Mouse (Mus musculus): ENCODE measurements around the gene Tenm4. TPM values are rescaled to one million over a fixed set of nuclear protein-coding genes. Genes with fewer than 3 reads are reported as not detected.

Tenm4 gene
- total and polyA plus RNA-seq, 2 experiments from 2014 or later = 1.4 to 5.9 TPM

DNA sequence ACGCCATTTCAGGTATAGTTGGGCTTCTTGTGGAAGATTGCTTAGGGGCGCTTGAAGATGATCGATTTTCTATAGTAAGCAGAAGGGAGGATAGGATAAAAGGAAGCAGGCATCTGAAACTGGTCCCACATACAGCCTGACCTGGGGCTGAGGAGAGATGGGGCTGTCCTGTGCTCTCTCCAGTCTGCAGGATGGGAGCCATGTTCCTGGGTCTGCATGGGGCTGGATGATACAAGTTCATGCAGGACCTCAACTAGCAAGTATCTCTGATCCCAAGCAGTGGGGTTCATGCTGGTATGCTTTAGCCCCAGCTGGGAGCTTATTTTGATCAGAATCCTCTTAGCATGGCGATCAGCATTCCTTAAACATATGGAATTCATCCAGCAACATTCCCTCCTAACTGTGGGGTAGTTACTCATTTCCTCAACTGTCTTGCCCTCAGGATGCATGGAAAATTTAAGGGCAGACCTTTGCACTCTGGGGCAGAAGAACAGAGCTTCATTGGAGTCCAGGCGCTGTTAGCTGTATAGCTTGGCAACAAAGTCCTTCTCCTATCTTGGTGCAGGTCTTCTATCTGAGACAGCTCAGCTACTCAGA, 361.9 kb downstream of the Tenm4 start:
- no peak for TF ChIP-seq EP300 (IDR thresholded peaks at IDR 0.05; ENCODE audit: low read depth)
- no peak for TF ChIP-seq CTCF (IDR thresholded peaks at IDR 0.05; ENCODE audit: low read depth)
- Histone ChIP-seq H3K27me3 (ENCODE audit: control insufficient read depth, insufficient read depth, low read length) (peaks cover 9% of the 10 kb centered on the region; the same call in 1 of the 2 replicates), H3K4me2 (ENCODE audit: low read depth, low read length) (no peak overlapping the region), H3K9ac (replicated peaks; ENCODE audit: low read depth, low read length) (no peak overlapping the region), H3K4me1 (ENCODE audit: control insufficient read depth, insufficient read depth) (no peaks in the 10 kb centered on the region), H3K36me3 (replicated peaks; ENCODE audit: control insufficient read depth, insufficient read depth, low read length) (no peaks in the 10 kb centered on the region), H3K27ac (ENCODE audit: low read depth) (no peak overlapping the region), H3K9me3 (replicated peaks; ENCODE audit: control insufficient read depth, low read length) (no peaks in the 10 kb centered on the region), H3K4me3 (ENCODE audit: low read depth, low read length) (no peak overlapping the region)
- 83% methylated on average over 5 of the region's 5 CpGs for WGBS
- ATAC-seq (ENCODE audit: insufficient read depth, low read depth) (no peak; the same call in 1 of the 2 replicates), DNase-seq (ENCODE audit: low spot score) (no peak)

DNA sequence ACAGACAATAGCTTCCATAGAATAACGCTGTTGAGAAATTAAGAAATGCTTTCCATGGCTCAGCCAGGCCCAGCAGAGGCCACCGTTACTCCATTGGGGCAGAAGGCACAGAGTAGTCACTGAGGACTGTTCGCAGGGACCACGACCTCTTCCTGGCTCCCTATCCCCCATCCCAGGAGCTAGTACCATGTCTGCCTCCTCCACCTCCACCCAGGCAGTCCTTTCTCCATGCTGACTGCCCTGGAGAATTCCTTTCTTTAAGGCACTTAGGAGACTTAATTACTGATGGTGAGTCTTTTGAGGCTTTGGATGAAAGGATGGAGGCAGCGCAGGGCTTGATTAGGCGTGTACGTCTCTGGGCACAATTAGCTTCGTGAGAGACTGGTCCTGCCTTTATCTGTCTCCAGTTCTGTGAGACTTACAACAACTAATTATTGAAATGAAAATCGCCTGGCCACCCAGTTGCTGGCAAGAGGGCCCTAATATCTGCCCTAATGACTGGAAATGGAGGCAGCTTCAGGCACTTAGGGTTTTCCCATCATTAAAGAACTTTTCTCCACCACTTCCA, 365.4 kb downstream of the Tenm4 start:
- Histone ChIP-seq H3K36me3 (replicated peaks; ENCODE audit: control insufficient read depth, insufficient read depth, low read length) (no peaks in the 10 kb centered on the region), H3K27ac (ENCODE audit: low read depth) (no peak overlapping the region), H3K27me3 (ENCODE audit: control insufficient read depth, insufficient read depth, low read length) (peaks cover 9% of the 10 kb centered on the region; the same call in 1 of the 2 replicates), H3K9me3 (replicated peaks; ENCODE audit: control insufficient read depth, low read length) (no peaks in the 10 kb centered on the region), H3K9ac (replicated peaks; ENCODE audit: low read depth, low read length) (no peak overlapping the region), H3K4me2 (ENCODE audit: low read depth, low read length) (no peak overlapping the region), H3K4me3 (ENCODE audit: low read depth, low read length) (no peak overlapping the region), H3K4me1 (ENCODE audit: control insufficient read depth, insufficient read depth) (peaks cover 12% of the 10 kb centered on the region; the same call in 1 of the 2 replicates)
- no peak for TF ChIP-seq CTCF (IDR thresholded peaks at IDR 0.05; ENCODE audit: low read depth)
- TF ChIP-seq EP300 (IDR thresholded peaks at IDR 0.05; ENCODE audit: low read depth) = no peak
- ATAC-seq (ENCODE audit: insufficient read depth, low read depth) = no peak
- DNase-seq (ENCODE audit: low spot score) = no peak
- 77% methylated on average over 9 of the region's 9 CpGs for WGBS

DNA sequence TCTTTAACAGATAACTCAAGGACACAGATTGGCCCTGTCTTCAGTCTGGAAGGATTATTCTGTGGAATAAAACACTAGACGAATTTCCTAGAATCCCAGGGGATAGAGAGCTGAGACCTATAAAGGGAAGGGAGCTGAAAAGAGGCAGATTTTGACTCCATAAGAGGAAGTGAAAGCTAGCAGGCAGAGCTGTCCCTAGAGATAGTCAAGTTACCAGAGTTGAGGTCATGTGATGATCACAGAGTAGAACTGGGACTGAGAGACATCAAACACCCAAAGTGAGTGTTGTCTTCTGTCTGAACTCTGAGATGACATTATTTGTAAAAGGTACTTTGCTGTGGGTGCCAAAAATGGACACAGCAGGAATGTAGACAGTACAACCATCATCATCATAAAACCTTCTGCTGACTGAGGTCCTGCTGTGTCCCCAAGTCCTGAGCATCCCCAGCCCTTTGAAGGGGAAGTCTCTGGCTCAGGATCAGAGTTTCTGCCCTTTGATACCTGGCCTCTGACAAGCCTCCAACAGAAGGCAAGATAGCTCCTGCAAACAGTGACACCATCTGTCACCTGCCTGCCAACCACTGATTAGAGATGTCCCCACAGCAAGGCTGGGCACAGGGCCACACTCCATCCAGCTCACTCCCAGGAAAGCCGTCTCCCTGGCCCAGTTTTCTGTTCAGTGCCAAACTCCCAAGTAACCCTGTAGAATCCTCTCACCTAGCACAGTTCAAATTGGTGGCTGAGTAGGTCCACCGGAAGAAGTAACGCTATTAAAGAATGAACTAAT, 368.4 kb downstream of the Tenm4 start:
- WGBS = 57% methylated on average over 4 of the region's 4 CpGs
- Histone ChIP-seq H3K4me2 (ENCODE audit: low read depth, low read length) (no peak overlapping the region), H3K36me3 (replicated peaks; ENCODE audit: control insufficient read depth, insufficient read depth, low read length) (no peaks in the 10 kb centered on the region), H3K9ac (replicated peaks; ENCODE audit: low read depth, low read length) (no peak overlapping the region), H3K27me3 (ENCODE audit: control insufficient read depth, insufficient read depth, low read length) (peaks cover 9% of the 10 kb centered on the region; the same call in 1 of the 2 replicates), H3K27ac (ENCODE audit: low read depth) (no peak overlapping the region), H3K4me3 (ENCODE audit: low read depth, low read length) (no peak overlapping the region), H3K4me1 (ENCODE audit: control insufficient read depth, insufficient read depth) (peaks cover 12% of the 10 kb centered on the region; the same call in 1 of the 2 replicates), H3K9me3 (replicated peaks; ENCODE audit: control insufficient read depth, low read length) (no peaks in the 10 kb centered on the region)
- DNase-seq (ENCODE audit: low spot score) = no peak
- TF ChIP-seq EP300 (IDR thresholded peaks at IDR 0.05; ENCODE audit: low read depth) (no peak), CTCF (IDR thresholded peaks at IDR 0.05; ENCODE audit: low read depth) (no peak)
- ATAC-seq (ENCODE audit: insufficient read depth, low read depth) = no peak

DNA sequence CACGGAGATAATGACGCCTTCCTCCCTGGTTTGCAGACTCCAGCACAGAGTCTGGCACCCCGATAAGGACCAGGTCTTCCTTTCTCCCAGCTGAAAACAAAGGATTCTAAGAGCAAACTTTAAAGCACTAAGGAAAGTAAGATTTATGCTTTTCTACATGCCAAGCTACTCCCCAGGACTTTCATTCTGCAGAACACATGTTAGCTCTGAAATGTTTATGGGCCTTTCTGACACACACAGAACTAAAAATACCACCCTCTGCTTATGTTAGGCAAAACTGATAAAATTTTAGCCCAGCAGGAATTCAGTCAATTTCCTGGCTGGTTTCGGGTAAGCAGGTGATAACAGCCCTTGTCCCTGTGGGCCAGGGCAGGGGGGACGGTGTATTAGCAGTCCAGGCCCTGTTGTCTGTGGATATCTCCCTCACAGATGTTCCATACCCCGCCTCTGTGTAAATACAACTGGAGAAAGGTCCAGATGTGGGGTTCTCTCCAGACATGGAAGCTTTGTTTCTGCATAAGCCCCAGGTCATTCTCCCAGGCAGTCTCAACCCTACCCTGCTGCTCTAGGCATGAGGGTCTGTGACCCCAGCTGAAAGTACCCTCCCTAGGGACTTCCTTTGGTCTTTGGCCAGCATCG, 369.5 kb downstream of the Tenm4 start:
- H3K36me3 ChIP-seq (replicated peaks; ENCODE audit: control insufficient read depth, insufficient read depth, low read length) = no peaks in the 10 kb centered on the region
- H3K27me3 ChIP-seq (ENCODE audit: control insufficient read depth, insufficient read depth, low read length) = peaks cover 9% of the 10 kb centered on the region; the same call in 1 of the 2 replicates
- peaks cover 12% of the 10 kb centered on the region; the same call in 1 of the 2 replicates for H3K4me1 ChIP-seq (ENCODE audit: control insufficient read depth, insufficient read depth)
- DNase-seq (ENCODE audit: low spot score) = no peak
- ATAC-seq (ENCODE audit: insufficient read depth, low read depth) = no peak
- H3K9ac ChIP-seq (replicated peaks; ENCODE audit: low read depth, low read length) = no peak overlapping the region
- H3K4me3 ChIP-seq (ENCODE audit: low read depth, low read length) = no peak overlapping the region
- no peak overlapping the region for H3K4me2 ChIP-seq (ENCODE audit: low read depth, low read length)
- no peaks in the 10 kb centered on the region for H3K9me3 ChIP-seq (replicated peaks; ENCODE audit: control insufficient read depth, low read length)
- TF ChIP-seq EP300 (IDR thresholded peaks at IDR 0.05; ENCODE audit: low read depth) (no peak), CTCF (IDR thresholded peaks at IDR 0.05; ENCODE audit: low read depth) (no peak)
- WGBS = 47% methylated on average over 7 of the region's 7 CpGs
- H3K27ac ChIP-seq (ENCODE audit: low read depth) = no peak overlapping the region

DNA sequence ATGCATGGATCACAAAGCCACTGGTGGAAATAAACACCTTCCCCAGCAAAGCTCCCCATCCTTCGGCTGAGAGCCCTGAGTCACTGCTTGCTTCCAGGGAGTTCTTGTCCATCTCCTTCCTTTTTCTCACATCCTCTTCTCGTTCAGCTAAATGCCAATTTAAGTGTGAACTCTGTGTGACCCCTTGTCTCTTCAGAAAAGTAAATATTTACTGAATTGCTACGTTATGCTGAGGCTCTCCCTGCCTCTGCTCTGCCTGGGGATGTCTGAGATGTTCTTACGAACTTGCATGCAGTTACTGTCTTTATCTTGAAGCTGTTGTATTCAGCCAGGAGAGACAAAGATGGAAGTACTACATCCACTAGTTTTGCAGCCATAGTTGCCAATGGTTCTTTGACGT, 374.9 kb downstream of the Tenm4 start:
- TF ChIP-seq CTCF (IDR thresholded peaks at IDR 0.05; ENCODE audit: low read depth) (no peak), EP300 (IDR thresholded peaks at IDR 0.05; ENCODE audit: low read depth) (no peak)

More for the DNA sequence above, 374.9 kb downstream of the Tenm4 start:
- no peak overlapping the region for H3K4me3 ChIP-seq (ENCODE audit: low read depth, low read length)
- no peak overlapping the region for H3K4me2 ChIP-seq (ENCODE audit: low read depth, low read length)
- H3K4me1 ChIP-seq (ENCODE audit: control insufficient read depth, insufficient read depth) = 0 out of 2 replicates have a peak, but pooled peaks cover 2% of the 10 kb centered on the region
- H3K27me3 ChIP-seq (ENCODE audit: control insufficient read depth, insufficient read depth, low read length) = no peaks in the 10 kb centered on the region
- no peak for DNase-seq (ENCODE audit: low spot score)
- no peaks in the 10 kb centered on the region for H3K36me3 ChIP-seq (replicated peaks; ENCODE audit: control insufficient read depth, insufficient read depth, low read length)
- no peak overlapping the region for H3K27ac ChIP-seq (ENCODE audit: low read depth)
- no peak overlapping the region for H3K9ac ChIP-seq (replicated peaks; ENCODE audit: low read depth, low read length)
- no peaks in the 10 kb centered on the region for H3K9me3 ChIP-seq (replicated peaks; ENCODE audit: control insufficient read depth, low read length)
- 43% methylated on average over 5 of the region's 5 CpGs for WGBS
- no peak for ATAC-seq (ENCODE audit: insufficient read depth, low read depth)

Measured in heart, postnatal 0 days (tissue).